21 mouse cellular contexts compared by ENCODE assay signal in genomic region chr10:117755799-117756467, GRCm38 (mm10). TPM values are rescaled to one million over a fixed set of nuclear protein-coding genes. Genes with fewer than 3 reads are reported as not detected.
A peak's percentile ranks its signal among the peaks of the same experiment; 100 is the strongest.
DNase-seq lines count a peak whose midpoint lies in the region; ATAC-seq and TF ChIP-seq lines count a peak whose summit lies in the region.
"Had no signal": no experiment of that assay in that cellular context is flagged by ENCODE, and none has a peak within 500 bp of the region (broad histone marks: within the 10 kb centered on the region; RNA-seq: fewer than 3 reads in every experiment).

No protein-coding gene starts in this region.

- no peak for ATAC-seq in midbrain, embryonic 11.5 days (ENCODE audit: low FRiP score)
- no peak for ATAC-seq in midbrain, embryonic 15.5 days (replicated peaks)
- ATAC-seq in liver, embryonic 12.5 days: 0 out of 2 replicates have a peak, but pooled peaks have one; percentile 15
- ATAC-seq in hindbrain, postnatal 0 days: no peak
- ATAC-seq: intestine, embryonic 16.5 days; midbrain, embryonic 13.5 days had no signal

- H3K9ac ChIP-seq in midbrain, embryonic 11.5 days (ENCODE audit: low read length): no peak overlapping the region
- H3K9ac ChIP-seq in midbrain, embryonic 15.5 days: no peak overlapping the region
- no peak overlapping the region for H3K9ac ChIP-seq in liver, embryonic 12.5 days
- H3K9ac ChIP-seq in hindbrain, postnatal 0 days (replicated peaks; ENCODE audit: low read length): no peak overlapping the region
- H3K9ac ChIP-seq: forebrain, embryonic 12.5 days; heart, embryonic 13.5 days; hindbrain, embryonic 15.5 days; kidney, embryonic 15.5 days; limb, embryonic 13.5 days; lung, embryonic 15.5 days; midbrain, embryonic 13.5 days had no signal

- H3K27me3 ChIP-seq in midbrain, embryonic 11.5 days (ENCODE audit: control insufficient read depth, insufficient read depth, low read length): no peaks in the 10 kb centered on the region
- H3K27me3 ChIP-seq in midbrain, embryonic 15.5 days (replicated peaks): no peaks in the 10 kb centered on the region
- no peaks in the 10 kb centered on the region for H3K27me3 ChIP-seq in liver, embryonic 12.5 days (replicated peaks)
- H3K27me3 ChIP-seq in megakaryocyte, embryonic 14.5 days (replicated peaks): no peaks in the 10 kb centered on the region
- no peaks in the 10 kb centered on the region for H3K27me3 ChIP-seq in hindbrain, postnatal 0 days (ENCODE audit: insufficient read depth, low read length)
- H3K27me3 ChIP-seq: forebrain, embryonic 12.5 days; heart, embryonic 13.5 days; hindbrain, embryonic 15.5 days; kidney, embryonic 15.5 days; limb, embryonic 13.5 days; lung, embryonic 15.5 days; midbrain, embryonic 13.5 days had no signal

- no peaks in the 10 kb centered on the region for H3K4me1 ChIP-seq in midbrain, embryonic 11.5 days (ENCODE audit: control insufficient read depth, insufficient read depth, low read length)
- no peaks in the 10 kb centered on the region for H3K4me1 ChIP-seq in midbrain, embryonic 15.5 days
- H3K4me1 ChIP-seq in bone marrow, adult 2 months (ENCODE audit: control insufficient read depth, insufficient read depth, low read length): no peaks in the 10 kb centered on the region; the same call in 1 of the 2 replicates
- no peaks in the 10 kb centered on the region for H3K4me1 ChIP-seq in liver, embryonic 12.5 days
- peaks cover 16% of the 10 kb centered on the region for H3K4me1 ChIP-seq in megakaryocyte, embryonic 14.5 days
- no peaks in the 10 kb centered on the region for H3K4me1 ChIP-seq in hindbrain, postnatal 0 days (ENCODE audit: insufficient read depth, low read length)
- H3K4me1 ChIP-seq: forebrain, embryonic 12.5 days; heart, embryonic 13.5 days; hindbrain, embryonic 15.5 days; kidney, embryonic 15.5 days; limb, embryonic 13.5 days; lung, embryonic 15.5 days; midbrain, embryonic 13.5 days had no signal

- no peak for TF ChIP-seq CTCF in bone marrow, adult 2 months (IDR thresholded peaks at IDR 0.05; ENCODE audit: control insufficient read depth, insufficient read depth, low read length)
- TF ChIP-seq CTCF in hindbrain, postnatal 0 days (IDR thresholded peaks at IDR 0.05; ENCODE audit: low read depth): no peak

- H3K4me2 ChIP-seq in midbrain, embryonic 11.5 days: no peak overlapping the region
- no peak overlapping the region for H3K4me2 ChIP-seq in midbrain, embryonic 15.5 days
- H3K4me2 ChIP-seq in liver, embryonic 12.5 days: no peak overlapping the region
- H3K4me2 ChIP-seq in hindbrain, postnatal 0 days (ENCODE audit: low read depth, low read length): no peak overlapping the region
- H3K4me2 ChIP-seq: forebrain, embryonic 12.5 days; heart, embryonic 13.5 days; hindbrain, embryonic 15.5 days; kidney, embryonic 15.5 days; limb, embryonic 13.5 days; lung, embryonic 15.5 days; midbrain, embryonic 13.5 days had no signal

- 94% methylated on average over 11 of the region's 11 CpGs for WGBS in midbrain, embryonic 11.5 days
- 93% methylated on average over 11 of the region's 11 CpGs for whole genome bisulfite sequencing in midbrain, embryonic 15.5 days
- 64% methylated on average over 11 of the region's 11 CpGs for WGBS in bone marrow, adult 2 months
- WGBS in liver, embryonic 12.5 days (ENCODE audit: insufficient replicate concordance): 74% methylated on average over 11 of the region's 11 CpGs
- WGBS in hindbrain, postnatal 0 days: 93% methylated on average over 11 of the region's 11 CpGs

- H3K9me3 ChIP-seq in midbrain, embryonic 11.5 days (ENCODE audit: control insufficient read depth, low read length): no peaks in the 10 kb centered on the region
- H3K9me3 ChIP-seq in midbrain, embryonic 15.5 days: no peaks in the 10 kb centered on the region
- H3K9me3 ChIP-seq in liver, embryonic 12.5 days (replicated peaks): no peaks in the 10 kb centered on the region
- no peaks in the 10 kb centered on the region for H3K9me3 ChIP-seq in megakaryocyte, embryonic 14.5 days
- H3K9me3 ChIP-seq in hindbrain, postnatal 0 days (ENCODE audit: low read length): no peaks in the 10 kb centered on the region
- H3K9me3 ChIP-seq: forebrain, embryonic 12.5 days; heart, embryonic 13.5 days; hindbrain, embryonic 15.5 days; kidney, embryonic 15.5 days; limb, embryonic 13.5 days; lung, embryonic 15.5 days; midbrain, embryonic 13.5 days had no signal

- DNase-seq in midbrain, embryonic 11.5 days (ENCODE audit: low spot score, missing footprints): peak; percentile 23
- no peak for DNase-seq in hindbrain, postnatal 0 days (ENCODE audit: low spot score)
- DNase-seq in cerebellum, adult 18-20 months: no peak
- DNase-seq: adrenal gland, postnatal 10 days; cerebellum, adult 9-10 months; gastrocnemius, postnatal 36 days; heart, postnatal 4 days; lung, postnatal 4 days had no signal

- H3K4me3 ChIP-seq in midbrain, embryonic 11.5 days (ENCODE audit: low read depth, low read length): no peak overlapping the region
- no peak overlapping the region for H3K4me3 ChIP-seq in midbrain, embryonic 15.5 days
- no peak overlapping the region for H3K4me3 ChIP-seq in bone marrow, adult 2 months (replicated peaks; ENCODE audit: control insufficient read depth, low read depth, low read length)
- H3K4me3 ChIP-seq in liver, embryonic 12.5 days: no peak overlapping the region
- peak overlapping the region; percentile 39 for H3K4me3 ChIP-seq in megakaryocyte, embryonic 14.5 days (replicated peaks)
- no peak overlapping the region for H3K4me3 ChIP-seq in hindbrain, postnatal 0 days (ENCODE audit: low read length)
- H3K4me3 ChIP-seq: forebrain, embryonic 12.5 days; heart, embryonic 13.5 days; hindbrain, embryonic 15.5 days; kidney, embryonic 15.5 days; limb, embryonic 13.5 days; lung, embryonic 15.5 days; midbrain, embryonic 13.5 days; myocyte had no signal

- peaks cover 36% of the 10 kb centered on the region for H3K36me3 ChIP-seq in midbrain, embryonic 11.5 days (ENCODE audit: control insufficient read depth, insufficient read depth, low read length)
- peaks cover 35% of the 10 kb centered on the region for H3K36me3 ChIP-seq in midbrain, embryonic 15.5 days (replicated peaks)
- peaks cover 94% of the 10 kb centered on the region for H3K36me3 ChIP-seq in liver, embryonic 12.5 days
- H3K36me3 ChIP-seq in megakaryocyte, embryonic 14.5 days (replicated peaks; ENCODE audit: low read length): peaks cover 95% of the 10 kb centered on the region
- peaks cover 41% of the 10 kb centered on the region for H3K36me3 ChIP-seq in hindbrain, postnatal 0 days (ENCODE audit: insufficient read depth, low read length)

- no peak overlapping the region for H3K27ac ChIP-seq in midbrain, embryonic 11.5 days (ENCODE audit: low read depth, low read length)
- no peak overlapping the region for H3K27ac ChIP-seq in midbrain, embryonic 15.5 days
- peak overlapping the region; percentile 86 for H3K27ac ChIP-seq in bone marrow, adult 2 months (ENCODE audit: control insufficient read depth, insufficient read depth, low read depth, low read length, poor library complexity)
- peak overlapping the region; percentile 34; the same call in 1 of the 2 replicates for H3K27ac ChIP-seq in liver, embryonic 12.5 days
- no peak overlapping the region for H3K27ac ChIP-seq in hindbrain, postnatal 0 days
- H3K27ac ChIP-seq: forebrain, embryonic 12.5 days; heart, embryonic 13.5 days; hindbrain, embryonic 15.5 days; kidney, embryonic 15.5 days; limb, embryonic 13.5 days; lung, embryonic 15.5 days; midbrain, embryonic 13.5 days had no signal

- no peak for TF ChIP-seq POLR2A in bone marrow, adult 2 months (IDR thresholded peaks at IDR 0.05; ENCODE audit: borderline replicate concordance, control insufficient read depth, low read depth, low read length)

RNA-seq across cellular contexts. Expression of gene Slc35e3, which starts 9.8 kb away (rescaled TPM):
- polyA plus RNA-seq in midbrain, embryonic 11.5 days (2014; fragmentation: Nextera tagmentation; extraction: Ambion mirVana): 21.4 TPM in 2 replicates
- 34.4 and 37.1 TPM in 2 replicates for polyA plus RNA-seq in midbrain, embryonic 15.5 days (2015; fragmentation: Nextera tagmentation; extraction: Ambion mirVana)
- polyA plus RNA-seq in bone marrow, adult 2 months (2011; ENCODE audit: insufficient read depth, insufficient read length, low replicate concordance, missing spikeins): 4.3 and 8.3 TPM in 2 replicates
- 5.2 and 5.3 TPM in 2 replicates for polyA plus RNA-seq in liver, embryonic 12.5 days (2016; fragmentation: Nextera tagmentation; extraction: Ambion mirVana)
- 0.47 TPM in 1 of 2 replicates, not detected in the other for polyA plus RNA-seq in megakaryocyte, embryonic 14.5 days (2012; ENCODE audit: insufficient read depth, low replicate concordance)
- total RNA-seq in hindbrain, postnatal 0 days (2014; rRNA removed): 23.9 and 27.0 TPM in 2 replicates
- polyA plus RNA-seq in hindbrain, postnatal 0 days (2015; fragmentation: Nextera tagmentation; extraction: Ambion mirVana): 23.8 and 24.9 TPM in 2 replicates

RNA-seq across cellular contexts. Expression of gene Nup107, which starts 36.6 kb away (rescaled TPM):
- 95.1 and 99.0 TPM in 2 replicates for polyA plus RNA-seq in midbrain, embryonic 11.5 days (2014; fragmentation: Nextera tagmentation; extraction: Ambion mirVana)
- 33.7 and 34.7 TPM in 2 replicates for polyA plus RNA-seq in midbrain, embryonic 15.5 days (2015; fragmentation: Nextera tagmentation; extraction: Ambion mirVana)
- 22.8 and 31.1 TPM in 2 replicates for polyA plus RNA-seq in bone marrow, adult 2 months (2011; ENCODE audit: insufficient read depth, insufficient read length, low replicate concordance, missing spikeins)
- 80.3 and 81.3 TPM in 2 replicates for polyA plus RNA-seq in liver, embryonic 12.5 days (2016; fragmentation: Nextera tagmentation; extraction: Ambion mirVana)
- polyA plus RNA-seq in megakaryocyte, embryonic 14.5 days (2012; ENCODE audit: insufficient read depth, low replicate concordance): 10.8 TPM in 1 of 2 replicates, not detected in the other
- 12.5 and 16.6 TPM in 2 replicates for total RNA-seq in hindbrain, postnatal 0 days (2014; rRNA removed)
- polyA plus RNA-seq in hindbrain, postnatal 0 days (2015; fragmentation: Nextera tagmentation; extraction: Ambion mirVana): 19.0 and 20.2 TPM in 2 replicates

RNA-seq across cellular contexts. Expression of gene Mdm2, which starts 45.4 kb away (rescaled TPM):
- polyA plus RNA-seq in midbrain, embryonic 11.5 days (2014; fragmentation: Nextera tagmentation; extraction: Ambion mirVana): 67.5 and 74.3 TPM in 2 replicates
- 49.8 and 58.2 TPM in 2 replicates for polyA plus RNA-seq in midbrain, embryonic 15.5 days (2015; fragmentation: Nextera tagmentation; extraction: Ambion mirVana)
- polyA plus RNA-seq in bone marrow, adult 2 months (2011; ENCODE audit: insufficient read depth, insufficient read length, low replicate concordance, missing spikeins): 19.1 and 55.7 TPM in 2 replicates
- 35.6 and 36.9 TPM in 2 replicates for polyA plus RNA-seq in liver, embryonic 12.5 days (2016; fragmentation: Nextera tagmentation; extraction: Ambion mirVana)
- 39.9 and 41.8 TPM in 2 replicates for polyA plus RNA-seq in megakaryocyte, embryonic 14.5 days (2012; ENCODE audit: insufficient read depth, low replicate concordance)
- total RNA-seq in hindbrain, postnatal 0 days (2014; rRNA removed): 28.9 and 47.8 TPM in 2 replicates
- 24.6 and 26.7 TPM in 2 replicates for polyA plus RNA-seq in hindbrain, postnatal 0 days (2015; fragmentation: Nextera tagmentation; extraction: Ambion mirVana)

Comparison
In these comparisons a context has a peak if more than half of its experiments do, and no peak if none do; other contexts are left out.
1. H3K27ac ChIP-seq: peak in bone marrow, adult 2 months (single experiment) and liver, embryonic 12.5 days (single experiment); none in midbrain, embryonic 11.5 days (single experiment), midbrain, embryonic 15.5 days (single experiment) and hindbrain, postnatal 0 days (single experiment).